Mouse (Mus musculus) CD4-positive, CD25-positive, alpha-beta regulatory T cell (primary cell): ENCODE results near the gene Ftcd. TPM values are rescaled to one million over a fixed set of nuclear protein-coding genes. Genes with fewer than 3 reads are reported as not detected.

Source experiments
- polyA plus RNA-seq: library from polyadenylated mRNA; unstranded; fragments of 100-300 nt; shearing (Covaris generic); gene quantifications from one replicate; pipeline ENCODE4 v1.2.1, GENCODE M21; 2017

Ftcd gene
- not detected for polyA plus RNA-seq

GRCm38 (mm10) chr10:76575374-76575773, at the start of gene Ftcd:
Ftcd (plus strand) TSS chr10:76575648.

GRCm38 (mm10) chr10:76531375-76531774, 44.1 kb upstream of the Ftcd start, which contains the start of gene Lss:
Lss (plus strand) TSS chr10:76531588.

GRCm38 (mm10) chr10:76561972-76562371, 13.5 kb upstream of the Ftcd start, which contains the start of gene Spatc1l:
Spatc1l (plus strand) TSS chr10:76562272.

GRCm38 (mm10) chr10:76622928-76623680, 47.7 kb downstream of the Ftcd start, which contains the start of gene Col6a2:
Col6a2 (minus strand) TSS chr10:76623630.

Other genes starting within 250 kb of the Ftcd start
- 8.3 TPM for gene Dip2a, start 230.4 kb upstream of the Ftcd start, polyA plus RNA-seq
- gene AC141477.1, start 135.2 kb upstream of the Ftcd start, polyA plus RNA-seq: 8.1 TPM
- 20.7 TPM for gene Pcnt, start 132.9 kb upstream of the Ftcd start, polyA plus RNA-seq
- gene 2610028H24Rik, start 126.6 kb upstream of the Ftcd start, polyA plus RNA-seq: not detected
- 77.5 TPM for gene Mcm3ap, start 106.7 kb upstream of the Ftcd start, polyA plus RNA-seq
- gene Ybey, start 106.5 kb upstream of the Ftcd start, polyA plus RNA-seq: 4.0 TPM
- 10.9 TPM for gene Lss, start 44.1 kb upstream of the Ftcd start, polyA plus RNA-seq
- gene Spatc1l, start 13.4 kb upstream of the Ftcd start, polyA plus RNA-seq: 0.17 TPM
- gene Col6a2, start 48.0 kb downstream of the Ftcd start, polyA plus RNA-seq: not detected
- 0.08 TPM for gene Col6a1, start 150.5 kb downstream of the Ftcd start, polyA plus RNA-seq